Mouse (Mus musculus) lung, embryonic 14.5 days (tissue): ENCODE data around the gene Coro7. TPM values are rescaled to one million over a fixed set of nuclear protein-coding genes. Genes with fewer than 3 reads are reported as not detected.
"Not testable (repeated sequence)": the region's sequence is repeated elsewhere in the genome, so short reads cannot be mapped to it uniquely, and the experiment has no call there.

Experiments
- ATAC-seq: fragments of 200-750 bp; cut with Nextera tagmentation; 2 replicates; pipeline ENCODE4 v1.8.0; 2017; ENCODE audit warnings: mild to moderate bottlenecking, moderate TSS enrichment, moderate library complexity; ENCODE audit not compliant: insufficient read depth
- DNase-seq: peaks from one replicate; pipeline ENCODE4 v3.0.0-alpha.2; 2015
- H3K27ac ChIP-seq: fragments of 300-500 bp; sonication (generic); 2 replicates; pipeline ENCODE4 v1.5.1; 2014; ENCODE audit warnings: low read depth, mild to moderate bottlenecking, moderate library complexity
- H3K27me3 ChIP-seq: fragments of 300-500 bp; sonication (generic); 2 replicates; pipeline ENCODE4 v1.6.1; 2014; ENCODE audit warnings: low read length, control low read depth; ENCODE audit not compliant: insufficient read depth
- H3K36me3 ChIP-seq: fragments of 300-500 bp; sonication (generic); 2 replicates; pipeline ENCODE4 v1.6.1; 2014; ENCODE audit warnings: control low read depth; ENCODE audit not compliant: insufficient read depth
- H3K4me1 ChIP-seq: fragments of 300-500 bp; sonication (generic); 2 replicates; pipeline ENCODE4 v1.6.1; 2014; ENCODE audit warnings: antibody characterized with exemption, control low read depth; ENCODE audit not compliant: insufficient read depth
- H3K4me2 ChIP-seq: fragments of 300-500 bp; sonication (generic); 2 replicates; pipeline ENCODE4 v1.6.1; 2014; ENCODE audit warnings: mild to moderate bottlenecking
- H3K4me3 ChIP-seq: fragments of 300-500 bp; sonication (generic); 2 replicates; pipeline ENCODE4 v1.5.1; 2014; ENCODE audit warnings: low read depth, low read length
- H3K9ac ChIP-seq: fragments of 300-500 bp; sonication (generic); 2 replicates; pipeline ENCODE4 v1.6.1; 2014
- H3K9me3 ChIP-seq: fragments of 300-500 bp; sonication (generic); 2 replicates; pipeline ENCODE4 v1.6.1; 2016; ENCODE audit warnings: low read depth, low read length, control low read depth
- CTCF ChIP-seq: IDR thresholded peaks from 2 replicates; pipeline ENCODE4 v1.5.1; 2016; ENCODE audit warnings: antibody characterized with exemption, low read depth
- WGBS: fragments of 180-500 bp; shearing (Covaris S2); extraction: QIAGEN DNeasy Blood & Tissue Kit; methylation state at CpG from one replicate; pipeline ENCODE4 v1.1.7; 2014; 5-methylcytosine and 5-hydroxymethylcytosine counted together
- polyA plus RNA-seq: library from polyadenylated mRNA; unstranded; fragments of >200 nt; fragmentation: Nextera tagmentation; extraction: Ambion mirVana; gene quantifications from 2 replicates; pipeline ENCODE4 v1.2.1, GENCODE M21; 2014

Gene Coro7
- polyA plus RNA-seq, 1 experiment from 2014 or later = 15.1 TPM

DNA sequence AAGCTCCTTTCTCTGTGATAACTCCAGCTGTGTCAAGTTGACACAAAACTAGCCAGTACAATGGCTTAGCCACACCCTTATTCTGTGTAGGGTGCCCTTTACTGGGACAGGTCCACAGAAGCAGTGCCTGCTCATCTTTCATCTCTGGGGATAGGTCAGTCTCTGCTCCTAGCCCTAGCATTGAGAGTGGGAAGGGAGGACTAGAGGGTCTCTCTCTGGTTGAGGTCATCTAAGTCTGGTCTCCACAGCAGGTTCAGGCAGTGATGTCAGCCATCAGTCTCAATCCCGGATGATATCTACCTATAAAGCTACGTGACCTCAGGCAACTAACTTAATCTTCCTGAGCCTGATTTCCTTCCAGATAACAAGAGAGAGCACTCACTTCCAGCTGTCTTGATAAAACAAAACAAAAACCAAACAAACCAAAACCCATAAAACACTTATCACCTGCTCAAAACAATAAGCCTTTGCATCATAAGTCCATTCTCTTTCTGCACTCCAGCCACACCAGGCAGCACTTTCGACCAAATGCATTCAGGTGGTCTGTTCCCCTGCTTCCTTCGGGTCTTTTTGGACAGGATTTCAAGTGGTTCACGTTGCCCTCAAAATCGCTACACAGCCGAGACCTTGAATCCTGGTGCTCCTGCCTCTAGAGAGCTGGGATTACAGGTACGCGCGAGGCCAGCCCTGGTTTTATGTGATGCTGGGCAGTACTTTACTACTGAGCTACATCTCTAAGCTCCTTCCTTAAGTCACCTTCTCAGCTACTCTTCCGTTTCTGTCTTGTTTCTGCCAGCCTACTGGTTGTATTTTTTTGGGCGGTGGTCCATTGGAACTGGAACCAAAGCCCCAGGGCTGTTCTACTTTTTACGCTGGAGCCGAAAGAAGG, 93.7 kb downstream of the Coro7 start:
- Histone ChIP-seq H3K4me3 (peak overlapping the region; percentile 35), H3K4me2 (peak overlapping the region; percentile 63)

DNA sequence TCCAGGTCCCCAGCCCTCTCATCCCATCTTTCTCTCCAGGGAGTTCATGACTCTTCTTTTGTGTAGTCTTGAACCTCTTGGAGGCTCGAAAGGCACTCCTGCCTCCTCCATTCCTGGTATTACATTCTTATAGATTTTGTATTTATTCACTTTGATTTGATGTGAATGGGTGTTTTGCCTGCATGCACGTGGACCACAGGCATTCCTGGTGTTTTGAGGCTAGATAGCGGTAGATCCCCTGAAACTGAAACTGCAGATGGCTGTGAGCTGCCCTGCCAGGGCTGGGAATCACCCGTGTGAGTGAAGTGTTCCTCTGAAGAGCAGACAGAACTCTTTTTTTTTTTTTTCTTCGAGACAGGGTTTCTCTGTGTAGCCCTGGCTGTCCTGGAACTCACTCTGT, 95.1 kb downstream of the Coro7 start:
- no peaks in the 10 kb centered on the region for H3K27me3 ChIP-seq
- H3K4me2 ChIP-seq = no peak overlapping the region
- no peaks in the 10 kb centered on the region for H3K36me3 ChIP-seq
- H3K4me1 ChIP-seq = peaks cover 16% of the 10 kb centered on the region
- H3K27ac ChIP-seq = no peak overlapping the region
- no peak for TF ChIP-seq CTCF
- no peak overlapping the region for H3K9ac ChIP-seq
- DNase-seq = no peak
- no peak overlapping the region for H3K4me3 ChIP-seq
- no peak for ATAC-seq
- H3K9me3 ChIP-seq = no peaks in the 10 kb centered on the region
- 65% methylated on average over 5 of the region's 5 CpGs for WGBS

More for the DNA sequence above, 93.7 kb downstream of the Coro7 start:
- no peak for TF ChIP-seq CTCF
- no peak for DNase-seq
- Histone ChIP-seq H3K9me3 (no peaks in the 10 kb centered on the region), H3K36me3 (peaks cover 5% of the 10 kb centered on the region; the same call in 1 of the 2 replicates), H3K27ac (peak overlapping the region; percentile 83), H3K9ac (peak overlapping the region; percentile 55), H3K27me3 (no peaks in the 10 kb centered on the region), H3K4me1 (peaks cover 16% of the 10 kb centered on the region)
- ATAC-seq = peak; percentile 45; the same call in 1 of the 2 replicates
- WGBS = 7% methylated on average over 14 of the region's 14 CpGs

DNA sequence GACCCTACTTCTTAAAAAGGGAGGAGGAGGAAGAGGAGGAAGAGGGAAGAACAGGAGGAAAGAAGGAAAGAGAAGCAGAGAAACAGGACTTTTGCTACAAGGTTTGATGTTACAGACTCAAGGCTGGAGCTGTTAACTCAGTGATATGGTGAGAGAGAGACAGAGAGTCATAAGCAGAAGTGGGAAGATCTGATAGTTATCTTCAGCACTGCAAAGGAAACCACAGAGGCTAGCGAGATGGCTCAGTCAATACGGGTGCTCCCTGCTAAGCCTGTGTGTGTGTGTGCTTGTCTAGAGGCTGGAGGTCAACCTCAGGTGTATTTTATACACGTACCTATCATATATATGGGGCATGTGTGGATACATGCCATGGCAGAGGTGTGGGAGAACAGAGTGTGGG, 95.8 kb downstream of the Coro7 start:
- ATAC-seq (no peak), DNase-seq (no peak)
- H3K9ac ChIP-seq = no peak overlapping the region
- 77% methylated on average over 3 of the region's 3 CpGs for WGBS
- H3K27me3 ChIP-seq = no peaks in the 10 kb centered on the region
- no peaks in the 10 kb centered on the region for H3K9me3 ChIP-seq
- H3K27ac ChIP-seq = no peak overlapping the region
- H3K4me1 ChIP-seq = peaks cover 16% of the 10 kb centered on the region
- TF ChIP-seq CTCF = no peak
- no peak overlapping the region for H3K4me3 ChIP-seq
- no peaks in the 10 kb centered on the region for H3K36me3 ChIP-seq
- H3K4me2 ChIP-seq = no peak overlapping the region

DNA sequence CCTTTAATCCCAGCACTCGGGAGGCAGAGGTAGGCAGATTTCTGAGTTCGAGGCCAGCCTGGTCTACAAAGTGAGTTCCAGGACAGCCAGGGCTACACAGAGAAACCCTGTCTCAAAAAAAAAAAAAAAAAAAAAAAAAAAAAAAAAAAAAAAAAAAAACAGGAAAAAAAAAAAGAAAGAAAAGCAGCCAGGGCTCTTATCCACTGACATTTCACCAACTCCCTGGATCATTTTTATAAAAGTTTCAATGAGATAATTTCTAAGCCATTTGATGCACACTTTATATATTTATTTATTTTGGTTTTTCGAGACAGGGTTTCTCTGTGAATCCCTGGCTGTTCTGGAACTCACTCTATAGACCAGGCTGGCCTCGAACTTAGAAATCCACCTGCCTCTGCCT, 98.4 kb downstream of the Coro7 start:
- H3K27ac ChIP-seq, ATAC-seq, DNase-seq, H3K4me2 ChIP-seq, H3K9me3 ChIP-seq, H3K27me3 ChIP-seq, H3K9ac ChIP-seq, H3K36me3 ChIP-seq, H3K4me1 ChIP-seq, H3K4me3 ChIP-seq: not testable (repeated sequence)
- 89% methylated on average over 3 of the region's 4 CpGs for WGBS

GRCm38 (mm10) chr16:4578630-4579029, 100.9 kb downstream of the Coro7 start:
- WGBS = 43% methylated on average over 7 of the region's 7 CpGs
- no peak for ATAC-seq
- no peak for DNase-seq

GRCm38 (mm10) chr16:4576873-4577272, 102.7 kb downstream of the Coro7 start:
- Histone ChIP-seq H3K4me3 (no peak overlapping the region), H3K4me1 (no peaks in the 10 kb centered on the region), H3K36me3 (no peaks in the 10 kb centered on the region), H3K4me2 (no peak overlapping the region), H3K27me3 (no peaks in the 10 kb centered on the region), H3K9me3 (no peaks in the 10 kb centered on the region), H3K9ac (no peak overlapping the region), H3K27ac (no peak overlapping the region)
- DNase-seq (no peak), ATAC-seq (no peak)
- WGBS = 45% methylated on average over 2 of the region's 2 CpGs
- no peak; the same call in 1 of the 2 replicates for TF ChIP-seq CTCF

More at GRCm38 (mm10) chr16:4578630-4579029, 100.9 kb downstream of the Coro7 start:
- Histone ChIP-seq H3K36me3 (no peaks in the 10 kb centered on the region), H3K4me3 (no peak overlapping the region), H3K27ac (no peak overlapping the region), H3K9ac (no peak overlapping the region), H3K4me2 (no peak overlapping the region), H3K9me3 (no peaks in the 10 kb centered on the region), H3K4me1 (no peaks in the 10 kb centered on the region), H3K27me3 (no peaks in the 10 kb centered on the region)
- no peak for TF ChIP-seq CTCF

Other genes starting within 250 kb of the Coro7 start
- gene Srl, start 138.0 kb downstream of the Coro7 start, polyA plus RNA-seq = 18.4 and 20.7 TPM in 2 replicates
- 23.0 and 24.1 TPM in 2 replicates for gene Tfap4, start 119.9 kb downstream of the Coro7 start, polyA plus RNA-seq
- gene Glis2, start 85.1 kb downstream of the Coro7 start, polyA plus RNA-seq = 24.4 and 29.2 TPM in 2 replicates
- 81.9 and 86.3 TPM in 2 replicates for gene Pam16, start 54.8 kb downstream of the Coro7 start, polyA plus RNA-seq
- 23.1 and 23.5 TPM in 2 replicates for gene Vasn, start 39.8 kb downstream of the Coro7 start, polyA plus RNA-seq
- gene Dnaja3, start 39.8 kb downstream of the Coro7 start, polyA plus RNA-seq = 58.7 and 59.3 TPM in 2 replicates
- gene Nmral1, start 39.6 kb upstream of the Coro7 start, polyA plus RNA-seq = 93.7 and 102 TPM in 2 replicates
- gene Hmox2, start 46.6 kb upstream of the Coro7 start, polyA plus RNA-seq = 104 and 109 TPM in 2 replicates
- 85.7 and 89.9 TPM in 2 replicates for gene Cdip1, start 110.5 kb upstream of the Coro7 start, polyA plus RNA-seq
- gene 4930562C15Rik, start 155.6 kb upstream of the Coro7 start, polyA plus RNA-seq = 1.0 and 1.1 TPM in 2 replicates
- gene Ubald1, start 200.5 kb upstream of the Coro7 start, polyA plus RNA-seq = 38.7 and 39.3 TPM in 2 replicates
- 88.0 and 88.8 TPM in 2 replicates for gene Mgrn1, start 206.5 kb upstream of the Coro7 start, polyA plus RNA-seq